Mouse (Mus musculus) cerebellum, adult 18-20 months (tissue): ENCODE measurements at regions not wholly inside any gene's neighbourhood (a gene's known extent, or its start where the extent isn't known, plus 50 kb on each side); places are given as distances from the start of the nearest gene placed in this dataset.
A peak's percentile ranks its signal among the peaks of the same experiment; 100 is the strongest.

ENCODE experiments used
- DNase-seq, 2 experiments: peaks; one replicate each; pipeline ENCODE4 v3.0.0; 2021

DNA sequence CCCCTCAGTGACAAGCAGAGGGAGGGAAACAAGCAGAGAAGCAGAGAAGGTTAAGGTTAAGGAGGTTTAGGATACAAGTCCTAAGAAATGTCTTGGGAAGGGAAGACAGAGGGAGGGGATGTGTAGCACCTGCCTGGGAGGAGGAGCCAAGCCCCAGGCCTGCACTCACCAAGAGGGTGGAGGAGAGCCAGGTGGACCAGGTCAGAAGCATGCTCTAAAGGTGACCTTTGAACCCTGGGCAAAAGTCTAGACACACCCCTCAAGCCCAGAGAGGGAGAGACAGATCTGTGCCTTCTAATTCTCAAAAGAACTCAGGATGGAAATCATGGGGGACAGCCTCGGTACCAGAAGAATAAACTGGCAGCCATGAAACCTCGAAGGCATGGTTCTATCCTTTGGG, 54.4 kb upstream of the Calm2 start:
- DNase-seq = no peak

DNA sequence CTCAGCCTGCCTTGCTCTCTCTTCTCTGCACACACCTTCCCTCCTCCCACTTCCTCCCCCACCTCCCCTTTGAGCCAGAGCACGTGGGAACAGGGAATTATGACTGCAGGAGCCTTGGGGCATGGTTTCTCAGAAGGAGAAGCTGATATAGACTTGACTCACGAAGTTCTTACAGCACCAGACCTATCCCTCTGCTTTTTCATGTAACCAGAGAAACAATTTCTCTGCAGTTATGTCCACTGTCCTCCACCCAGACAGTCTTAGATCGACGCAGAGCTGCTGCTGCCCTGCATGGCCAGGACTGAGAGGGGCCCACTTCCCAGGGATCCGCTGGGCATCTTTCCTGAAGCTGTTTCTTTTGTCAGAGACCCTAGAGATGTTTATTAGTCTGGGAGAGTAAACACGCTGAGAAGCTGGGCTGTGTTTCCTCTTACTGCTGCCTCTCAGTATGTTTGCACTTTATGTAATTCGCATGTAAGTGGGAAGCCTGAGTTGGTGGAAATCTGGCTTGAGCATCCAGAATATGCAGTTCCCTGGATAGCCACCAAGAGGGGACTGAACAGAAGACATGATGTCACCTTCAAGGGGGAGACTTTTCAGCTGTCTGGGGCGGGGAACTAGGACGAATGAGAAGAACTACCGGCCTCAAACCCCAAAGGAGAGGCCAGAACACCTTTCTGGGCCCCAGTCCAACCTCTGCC, 55.1 kb upstream of the Calm2 start:
- DNase-seq = peak; percentile 34 to 36

DNA sequence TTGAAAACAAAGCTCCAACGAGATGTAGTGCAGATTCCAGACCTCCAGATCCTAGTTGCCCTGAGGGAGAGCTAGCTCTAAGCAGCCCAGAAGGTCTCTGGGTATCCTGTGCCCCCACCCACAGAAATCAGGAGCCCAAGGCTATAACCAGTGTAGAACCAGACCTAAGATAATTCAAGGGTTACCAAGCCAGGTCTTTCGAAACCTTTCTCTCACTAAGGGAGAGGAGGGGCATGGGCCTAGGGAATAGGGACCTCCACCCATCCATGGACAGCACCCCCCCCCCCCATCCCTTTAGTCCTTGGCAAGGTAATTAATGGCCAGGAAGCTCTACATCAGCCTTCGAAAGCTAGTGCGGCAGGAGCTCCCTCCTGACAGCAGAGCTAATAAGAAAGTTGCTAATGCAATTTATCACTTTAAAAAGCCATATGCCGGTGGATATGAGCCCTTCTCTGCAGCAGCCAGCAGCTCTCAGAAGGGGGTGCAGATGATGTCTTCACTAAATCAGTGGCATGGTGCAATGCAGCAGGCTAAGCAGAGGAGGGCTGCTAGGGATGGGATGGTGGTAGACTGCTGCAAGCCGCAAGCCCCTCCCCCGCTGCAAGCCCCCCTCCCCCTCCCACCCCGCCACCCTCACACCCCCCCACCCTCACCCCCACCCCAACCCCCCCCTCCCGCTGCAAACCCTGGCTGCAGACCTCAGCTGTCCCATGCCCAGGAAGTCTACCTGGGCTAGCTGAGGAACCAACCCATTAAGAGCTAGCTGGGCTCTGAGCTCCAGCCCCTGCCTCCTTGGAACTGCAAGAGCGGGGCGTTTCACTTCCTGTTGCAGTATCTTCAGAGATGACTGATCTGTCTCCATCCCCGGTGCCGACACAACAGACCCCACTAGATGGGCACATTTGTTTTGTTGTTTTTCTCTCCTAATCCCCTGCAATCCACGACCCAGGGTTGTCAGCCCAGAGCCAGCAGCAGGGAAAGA, 55.9 kb upstream of the Calm2 start:
- no peak for DNase-seq

DNA sequence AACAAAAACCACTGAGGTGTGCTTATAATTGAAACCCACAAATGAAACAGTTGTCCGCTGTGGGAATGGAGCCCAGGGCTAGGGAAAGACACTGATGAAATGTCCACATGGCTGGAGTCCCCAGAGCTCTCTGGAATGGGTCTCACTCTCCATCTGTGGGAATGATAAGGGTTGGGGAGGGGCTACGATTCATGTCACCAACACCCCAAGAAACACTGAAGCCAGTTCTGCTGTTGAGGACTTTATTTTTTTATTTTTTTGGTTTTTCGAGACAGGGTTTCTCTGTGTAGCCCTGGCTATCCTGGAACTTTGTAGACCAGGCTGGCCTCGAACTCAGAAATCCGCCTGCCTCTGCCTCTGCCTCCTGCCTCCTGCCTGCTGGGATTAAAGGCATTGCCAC, 56.8 kb upstream of the Calm2 start:
- DNase-seq = no peak

DNA sequence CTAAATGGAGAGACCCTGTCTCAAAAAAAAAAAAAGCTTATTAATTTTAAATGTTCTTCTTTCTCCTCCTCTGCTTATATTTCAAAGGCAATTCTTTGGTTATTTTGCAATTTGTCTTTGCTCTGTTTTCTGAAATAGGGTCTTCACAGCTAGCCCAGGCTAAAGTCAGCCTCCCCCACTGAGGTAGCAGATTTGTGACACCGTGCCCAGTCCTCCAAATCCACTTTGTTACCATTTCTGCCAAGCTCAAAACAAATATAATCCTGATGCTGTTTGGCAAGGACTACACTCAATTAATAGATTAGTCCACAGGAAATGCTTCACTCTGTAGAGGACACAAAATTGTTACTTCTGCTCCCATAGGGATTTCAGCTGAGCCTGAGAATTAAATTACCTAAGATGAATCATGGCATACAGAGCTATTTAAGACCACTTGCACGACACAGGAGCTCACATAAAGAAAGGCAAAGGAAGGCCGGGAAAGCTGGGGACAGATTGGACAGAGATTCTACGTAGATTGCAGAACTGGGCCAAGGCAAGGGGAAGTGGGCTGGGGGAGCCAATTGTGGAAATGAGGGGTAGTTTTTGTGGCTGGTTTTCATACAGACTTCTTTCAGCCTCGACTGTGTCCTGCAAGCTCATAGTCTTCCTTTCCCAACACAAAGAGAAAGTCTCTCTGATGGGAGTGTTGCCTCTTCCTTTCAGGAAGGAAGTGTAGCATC, 58.4 kb upstream of the Calm2 start:
- DNase-seq = no peak

DNA sequence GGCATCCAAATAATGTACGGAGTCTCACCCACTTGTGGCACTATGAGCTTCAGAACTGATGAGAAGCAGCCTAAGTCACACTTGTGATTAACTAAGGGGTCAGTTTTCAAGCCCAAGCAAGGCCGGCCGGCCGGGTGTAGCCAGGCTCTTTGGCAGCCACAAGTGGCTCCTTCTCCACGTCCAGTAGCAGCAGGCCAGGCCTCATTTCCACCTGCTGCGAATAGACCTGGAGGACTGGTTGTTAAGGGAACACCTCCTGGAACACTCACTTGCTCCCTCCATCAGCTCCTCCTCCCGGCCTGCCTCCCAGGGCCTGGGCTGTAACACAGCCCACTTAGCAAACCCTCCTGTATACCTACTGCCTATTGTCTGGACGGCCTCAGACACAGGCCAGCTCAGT, 61.1 kb upstream of the Calm2 start:
- DNase-seq = peak; percentile 30 to 40

DNA sequence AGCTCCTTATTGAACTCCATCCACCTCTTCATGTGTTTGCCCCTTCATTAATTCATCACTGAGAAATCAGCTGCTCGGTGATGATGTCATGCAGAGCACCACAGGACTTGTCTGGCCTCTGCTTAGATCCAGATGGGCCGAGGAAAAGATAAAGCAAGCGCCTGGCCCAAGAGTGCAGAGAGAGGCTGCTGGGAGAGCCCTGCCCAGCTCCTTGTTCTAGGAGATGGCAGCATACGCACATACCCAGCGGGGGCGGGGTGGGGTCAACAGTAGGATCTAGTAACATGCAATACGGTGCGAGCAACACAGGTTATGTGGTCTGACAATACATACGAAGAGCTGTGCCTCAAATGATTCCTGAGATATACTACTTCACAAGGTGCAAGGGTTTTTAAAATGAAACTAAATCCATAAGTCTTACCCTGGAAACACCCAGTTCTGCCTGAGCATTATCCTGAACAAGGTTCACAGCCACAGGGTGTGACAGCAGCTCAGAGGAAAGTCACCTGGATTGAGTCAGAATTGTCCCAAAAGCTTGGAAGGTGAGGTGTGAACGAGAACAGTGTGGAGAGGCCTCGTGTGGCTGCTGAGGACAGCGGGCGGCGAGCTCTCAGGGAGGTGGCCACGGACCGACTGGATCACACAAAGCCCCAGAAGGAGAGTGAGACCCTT, 62.0 kb upstream of the Calm2 start:
- DNase-seq = no peak

DNA sequence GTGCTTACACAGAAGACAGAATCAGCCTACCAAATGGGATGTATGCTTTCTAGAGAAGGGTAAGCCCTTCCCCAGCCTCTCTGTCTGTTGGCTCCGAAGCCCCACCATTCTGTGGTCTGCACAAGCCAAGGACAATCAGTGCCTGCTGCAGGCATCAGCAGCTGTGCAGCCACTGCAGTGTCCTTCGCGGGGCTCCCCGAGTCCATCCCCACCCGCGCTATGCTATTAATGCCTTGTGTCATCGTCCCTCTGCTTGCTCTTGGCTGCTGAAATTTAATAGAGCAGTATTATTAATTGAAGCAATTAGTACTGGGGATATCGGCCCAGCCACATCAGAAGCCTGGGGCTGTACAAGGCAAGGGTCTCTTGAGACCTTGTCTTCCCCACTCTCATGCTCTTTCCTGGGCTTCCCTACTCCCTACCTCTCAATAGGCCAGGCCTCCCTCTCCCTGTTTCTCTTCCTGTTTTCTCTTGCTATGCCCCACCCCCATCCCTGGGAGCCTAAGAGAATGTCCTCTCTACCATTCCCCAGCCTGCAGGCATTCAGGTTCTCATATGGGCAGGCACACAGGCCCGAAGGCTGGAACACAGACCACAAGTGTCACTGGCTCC, 65.4 kb upstream of the Calm2 start:
- no peak for DNase-seq

DNA sequence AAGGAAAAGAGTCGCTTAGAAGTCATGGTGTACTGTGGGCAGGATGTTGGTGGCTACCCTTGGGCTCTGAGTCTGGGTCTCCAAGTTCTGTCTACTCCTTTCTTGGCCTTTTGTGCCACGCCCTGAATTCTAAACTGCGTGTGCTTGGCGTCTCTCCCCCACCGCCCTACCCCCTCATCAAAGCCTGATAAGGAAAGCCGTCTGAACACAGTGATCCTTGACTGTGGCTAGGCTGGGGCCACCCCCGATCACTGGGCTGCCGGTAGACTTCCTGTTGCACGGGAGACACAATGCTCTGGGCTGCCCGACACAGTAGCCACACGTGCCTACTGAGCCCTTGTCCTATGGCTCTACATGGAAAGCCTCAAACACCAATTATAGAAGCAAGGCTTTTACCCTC, 67.1 kb upstream of the Calm2 start:
- no peak for DNase-seq

DNA sequence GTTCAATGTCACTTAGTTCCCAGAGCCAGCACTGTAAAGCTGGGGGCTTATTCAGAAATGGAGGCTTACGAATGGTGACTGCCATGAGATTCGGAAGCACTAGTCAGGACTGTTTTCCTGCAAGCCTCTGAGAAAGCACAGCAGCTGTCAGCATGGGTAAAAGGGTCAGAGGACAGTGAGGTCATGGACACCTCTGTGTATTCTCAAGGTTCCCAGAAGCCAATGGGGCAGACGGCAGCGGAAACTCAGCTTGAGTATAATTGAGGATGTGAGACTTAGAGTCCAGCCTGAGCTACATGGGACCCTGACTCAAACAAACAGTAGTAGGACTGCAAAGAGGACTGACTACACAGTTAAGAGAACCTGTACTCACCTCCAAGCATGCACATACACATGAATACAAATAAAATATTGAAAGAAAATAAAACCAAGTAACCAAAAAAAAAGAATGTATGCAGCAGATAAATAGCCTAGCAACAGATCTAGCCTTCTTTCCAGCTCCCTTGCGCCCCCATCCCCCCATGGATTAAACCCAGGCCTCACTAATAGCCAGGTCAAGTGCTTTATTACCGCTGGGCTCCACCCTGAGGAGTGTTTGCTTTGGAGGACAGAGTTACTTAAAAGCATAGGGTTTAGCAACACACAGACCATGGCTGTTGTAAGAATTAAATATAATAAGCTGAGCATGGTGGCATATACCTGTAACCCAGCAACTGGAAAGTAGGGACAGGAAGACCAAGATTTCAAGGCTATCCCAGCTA, 67.8 kb upstream of the Calm2 start:
- DNase-seq = no peak

DNA sequence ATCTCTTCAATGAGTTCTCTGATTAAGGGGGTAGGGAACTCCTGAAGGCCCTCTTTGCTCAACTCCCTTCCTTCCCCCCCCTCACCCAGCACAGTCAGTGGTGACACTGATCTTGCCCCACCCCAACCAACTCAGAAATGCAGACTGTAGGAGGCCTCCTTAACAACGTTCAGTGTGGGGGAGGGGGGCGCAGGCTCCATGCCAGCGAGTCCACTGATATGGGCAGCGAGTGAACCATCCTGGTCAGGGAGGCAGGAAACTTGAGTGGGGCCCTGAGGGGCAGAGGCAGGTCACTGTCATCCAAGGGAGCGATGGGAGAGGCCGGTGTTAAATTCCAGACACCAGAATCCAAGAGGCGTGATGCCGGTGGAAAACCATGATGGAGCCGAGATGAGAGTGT, 70.5 kb upstream of the Calm2 start:
- no peak for DNase-seq

DNA sequence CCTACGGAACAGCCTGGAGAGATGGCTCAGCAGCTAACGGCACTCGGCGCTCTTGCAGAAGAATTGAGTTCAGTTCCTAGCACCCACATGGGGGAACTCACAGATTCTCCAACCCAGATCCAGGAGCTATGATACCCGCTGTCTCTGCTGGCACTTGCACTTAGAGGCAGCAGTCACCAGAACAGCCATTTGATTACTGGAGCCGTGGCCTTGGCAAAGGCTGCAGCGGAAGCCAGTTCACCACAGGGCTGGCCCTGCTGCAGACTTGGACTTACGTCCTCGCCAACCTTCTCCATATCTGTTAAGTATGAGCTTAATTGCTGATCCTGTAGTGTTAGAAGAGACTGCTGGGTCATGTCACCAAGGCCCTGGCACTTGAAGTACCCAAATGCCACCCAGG, 72.7 kb upstream of the Calm2 start:
- no peak for DNase-seq

DNA sequence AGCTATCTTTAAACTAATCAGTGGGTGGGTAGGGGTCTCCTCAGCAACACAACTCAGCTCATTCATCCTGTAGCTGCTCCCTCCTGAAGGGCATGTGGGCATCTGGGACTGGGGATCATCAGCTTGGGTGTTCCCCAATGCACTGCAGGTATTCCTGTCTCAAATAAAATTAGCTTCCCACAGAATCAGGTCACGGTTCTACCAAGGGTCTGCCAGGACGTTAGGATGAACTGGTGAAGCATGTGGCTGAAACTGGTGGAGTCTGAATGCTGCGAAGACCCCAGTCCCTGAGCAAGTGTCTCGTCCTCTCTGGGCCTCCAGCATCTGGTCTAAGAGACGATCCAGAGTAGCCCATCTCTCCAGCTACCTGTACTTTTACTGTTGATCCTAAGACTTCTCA, 74.1 kb upstream of the Calm2 start:
- DNase-seq = no peak

DNA sequence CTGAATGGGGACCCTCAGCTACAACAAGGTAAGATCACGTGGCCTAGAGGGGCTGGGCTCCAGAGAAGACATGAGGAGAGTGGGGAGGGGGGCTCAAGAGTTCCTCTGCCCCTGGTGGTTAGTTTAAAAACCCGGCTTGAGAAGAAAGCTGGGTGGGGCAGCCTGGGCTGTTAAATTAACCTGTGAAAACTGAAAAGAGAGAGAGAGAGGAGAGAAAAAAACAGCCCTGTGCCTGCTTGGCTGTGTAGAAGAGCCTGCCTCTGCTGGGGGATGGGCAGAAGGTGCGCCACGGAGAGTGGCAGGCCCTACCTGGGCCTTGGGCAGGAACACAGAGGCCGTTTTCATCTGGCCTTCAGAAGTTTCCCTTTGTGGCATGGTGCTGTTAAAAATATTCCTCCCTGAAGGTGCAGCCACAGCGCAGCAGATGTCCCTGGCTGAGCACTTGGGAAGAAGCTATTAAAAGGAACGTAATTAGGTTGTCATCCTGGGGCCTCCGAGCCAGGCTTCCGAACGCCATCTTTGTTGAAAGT, 75.0 kb upstream of the Calm2 start:
- peak; percentile 58 to 60 for DNase-seq

DNA sequence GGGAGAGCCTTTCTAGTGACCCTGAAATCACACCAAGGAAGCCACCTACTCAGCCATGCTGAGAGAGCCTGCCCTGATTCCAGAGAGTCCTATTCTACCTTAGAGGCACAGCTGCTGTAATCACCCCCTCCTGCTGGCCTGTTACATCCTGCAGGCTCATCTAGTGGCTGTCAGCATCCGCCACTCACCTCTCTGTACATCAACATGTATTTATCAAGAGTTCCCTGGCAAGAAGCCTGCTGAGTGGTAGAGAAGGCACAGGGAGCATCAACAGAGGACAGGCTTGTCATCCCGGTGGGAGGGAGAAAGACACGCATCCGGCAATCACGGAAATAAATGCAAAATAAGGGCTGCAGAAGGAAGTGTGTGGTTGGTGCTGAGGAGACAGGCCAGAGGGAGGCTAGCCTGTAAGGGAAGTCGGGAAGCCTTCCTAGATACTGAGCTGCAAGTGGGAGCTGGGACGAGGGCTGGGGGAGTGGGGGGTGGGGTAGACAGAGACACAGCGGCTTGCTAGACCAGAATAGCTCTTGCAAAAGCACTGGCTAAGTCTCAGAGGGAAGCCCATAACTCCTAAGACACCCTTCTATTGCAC, 75.9 kb upstream of the Calm2 start:
- DNase-seq = no peak

DNA sequence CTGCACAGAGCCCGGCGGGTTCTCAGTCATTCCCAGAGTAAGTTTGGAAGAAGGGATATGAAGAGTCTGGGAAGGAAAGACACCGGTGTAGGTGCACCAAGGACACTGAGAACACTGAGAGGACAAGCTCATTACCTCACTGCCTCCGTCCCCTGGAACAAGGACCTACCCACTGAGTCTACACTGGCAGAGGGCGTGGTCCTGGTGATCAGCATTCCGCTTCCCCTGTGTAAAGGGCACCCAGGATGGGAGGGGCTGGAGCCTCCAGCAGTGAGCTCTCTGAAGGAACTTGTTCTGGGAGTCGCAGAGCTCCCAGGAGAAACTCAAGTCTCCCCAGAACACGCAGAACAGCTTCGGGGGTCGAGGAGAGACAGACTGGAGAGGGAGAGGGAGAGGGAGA, 76.9 kb upstream of the Calm2 start:
- no peak for DNase-seq

DNA sequence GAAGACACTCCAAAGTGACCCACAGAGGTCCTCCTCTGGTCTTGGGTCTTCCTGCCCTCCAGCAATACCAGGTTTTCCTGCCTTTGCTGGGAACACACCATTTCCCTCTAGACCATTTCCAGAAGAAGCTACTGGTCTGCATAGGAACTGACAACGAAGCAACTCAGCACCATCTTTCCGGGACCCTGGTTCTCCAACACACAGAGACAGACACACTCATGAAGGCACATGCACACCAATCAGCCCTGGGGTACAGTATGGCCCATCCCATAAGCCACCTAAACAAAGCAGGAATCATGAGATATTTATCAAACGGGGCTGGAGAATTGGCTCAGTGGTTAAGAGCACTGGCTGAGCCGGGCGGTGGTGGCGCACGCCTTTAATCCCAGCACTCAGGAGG, 80.4 kb upstream of the Calm2 start:
- no peak for DNase-seq

DNA sequence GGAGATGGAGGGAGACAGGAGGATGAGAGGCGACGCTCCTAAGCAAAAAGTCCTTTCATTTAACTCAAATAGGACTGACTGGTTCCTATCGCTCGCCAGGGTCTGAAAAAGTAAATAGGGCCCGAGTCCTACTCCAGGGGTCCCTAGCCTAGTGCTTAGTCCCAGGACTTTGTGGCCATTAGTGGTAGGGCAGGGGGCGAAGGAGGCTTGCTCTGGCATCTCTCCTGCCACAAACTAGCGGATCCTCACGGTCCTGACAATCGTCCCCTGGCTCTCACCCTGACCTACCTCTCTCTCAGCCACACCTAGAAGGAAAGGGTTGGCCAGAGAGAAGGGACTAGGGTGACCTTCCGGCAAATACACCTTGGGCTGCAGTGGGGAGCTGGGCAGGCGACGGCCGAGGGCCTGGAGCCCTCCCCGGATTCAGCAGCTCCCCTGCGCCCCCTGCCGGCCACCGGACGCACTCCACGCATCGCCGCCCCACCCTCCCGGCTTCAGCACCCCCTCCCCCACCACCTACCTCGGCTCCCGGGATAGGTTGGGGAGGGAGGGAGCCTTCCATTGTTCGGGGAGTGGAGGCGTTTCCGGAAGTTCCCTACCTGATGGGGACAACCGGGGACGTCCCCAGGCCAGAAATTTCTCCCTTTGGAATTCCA, 83.6 kb upstream of the Calm2 start:
- DNase-seq = peak; percentile 86 to 95

DNA sequence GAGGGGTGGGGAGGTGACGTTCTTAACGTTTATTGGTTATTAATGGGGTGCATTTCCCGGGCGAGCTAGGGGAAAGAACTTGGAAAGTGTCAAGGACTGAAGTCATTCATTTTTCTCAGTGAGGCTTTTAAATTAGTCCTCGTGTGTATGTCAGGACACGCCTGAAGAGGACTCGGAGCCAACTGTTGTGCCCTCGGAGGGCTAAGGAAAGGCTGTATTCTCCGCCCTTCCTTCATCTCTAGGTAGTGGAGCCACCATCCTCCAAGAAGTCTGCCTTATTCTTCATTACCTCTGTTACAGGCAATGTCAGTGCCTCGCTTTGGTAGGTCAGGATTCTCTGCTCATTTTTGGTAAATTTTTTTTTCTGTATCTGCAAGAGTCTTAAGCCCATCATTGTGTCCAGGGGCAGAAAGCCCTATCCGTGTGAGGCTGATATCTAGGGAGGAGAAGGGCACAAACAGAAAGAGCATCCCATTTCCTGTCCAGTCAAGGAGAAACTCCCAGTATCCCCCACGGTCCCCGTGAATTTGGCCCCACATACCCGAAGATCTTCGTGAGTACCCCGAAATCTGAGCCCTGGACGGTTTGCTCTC, 84.2 kb upstream of the Calm2 start:
- DNase-seq = no peak
